Mouse (Mus musculus) G1E (cell line): ENCODE measurements around the gene Mettl22. TPM values are rescaled to one million over a fixed set of nuclear protein-coding genes. Genes with fewer than 3 reads are reported as not detected.

Experiments used
- ATAC-seq: 2 replicates; pipeline ENCODE4 v1.8.0; 2016; ENCODE audit warnings: mild to moderate bottlenecking; ENCODE audit not compliant: insufficient number of reproducible peaks, poor library complexity, low FRiP score, severe bottlenecking; ENCODE audit errors: extremely low read depth
- DNase-seq: peaks from one replicate; pipeline ENCODE4 v3.0.0; 2012; ENCODE audit warnings: low spot score
- H3K27me3 ChIP-seq: 2 replicates; pipeline ENCODE4 v1.6.1; 2012; ENCODE audit warnings: mild to moderate bottlenecking, low read length, inconsistent platforms; ENCODE audit not compliant: insufficient read depth
- H3K36me3 ChIP-seq: replicated peaks from 2 replicates; pipeline ENCODE3; 2012; ENCODE audit warnings: mild to moderate bottlenecking, inconsistent platforms
- H3K4me1 ChIP-seq: 2 replicates; pipeline ENCODE4 v1.6.1; 2012; ENCODE audit warnings: low read depth, low read length, inconsistent platforms, mixed read lengths; ENCODE audit not compliant: insufficient read depth
- H3K4me3 ChIP-seq: 2 replicates; pipeline ENCODE4 v1.5.1; 2012; ENCODE audit warnings: low read depth, mild to moderate bottlenecking, inconsistent platforms, low read length, moderate library complexity, mixed read lengths
- H3K9me3 ChIP-seq: replicated peaks from 2 replicates; pipeline ENCODE4 v1.6.1; 2012; ENCODE audit warnings: inconsistent platforms
- CTCF ChIP-seq: IDR thresholded peaks from 2 replicates; pipeline ENCODE4 v1.5.1; 2012; ENCODE audit warnings: low read depth, low read length, inconsistent platforms, mixed read lengths
- GATA1 ChIP-seq: IDR thresholded peaks from 2 replicates; pipeline ENCODE4 v1.6.1; 2012; ENCODE audit warnings: borderline replicate concordance, low read length, inconsistent platforms, mixed read lengths
- GATA2 ChIP-seq: IDR thresholded peaks from 2 replicates; pipeline ENCODE4 v1.6.1; 2012; ENCODE audit warnings: low read depth, low read length, inconsistent platforms, borderline replicate concordance
- POLR2AphosphoS5 ChIP-seq: IDR thresholded peaks from 2 replicates; pipeline ENCODE4 v1.6.1; 2012; ENCODE audit warnings: low read depth, low read length, inconsistent platforms; ENCODE audit not compliant: insufficient replicate concordance
- TAL1 ChIP-seq: conservative IDR thresholded peaks from 2 replicates; pipeline ENCODE4 v1.6.1; 2012; ENCODE audit warnings: low read depth, low read length, inconsistent platforms, mixed read lengths
- polyA plus RNA-seq: library from polyadenylated mRNA; stranded (reverse); fragments of >175 nt; gene quantifications from 2 replicates; pipeline ENCODE4 v1.2.3, GENCODE M21; 2012
- total RNA-seq, 2 experiments: library from RNA; stranded (forward) in 1 of 2; stranded (reverse) in 1 of 2; fragments of 200-1000 nt in 1 of 2; fragments of >200 nt in 1 of 2; fragmentation: Nextera tagmentation in 1 of 2; gene quantifications; 2 replicates each; pipeline ENCODE4 v1.2.3; 2014 to 2017

Gene Mettl22
- total and polyA plus RNA-seq, 3 experiments: 10.8 to 44.5 (median 31.8) TPM

DNA sequence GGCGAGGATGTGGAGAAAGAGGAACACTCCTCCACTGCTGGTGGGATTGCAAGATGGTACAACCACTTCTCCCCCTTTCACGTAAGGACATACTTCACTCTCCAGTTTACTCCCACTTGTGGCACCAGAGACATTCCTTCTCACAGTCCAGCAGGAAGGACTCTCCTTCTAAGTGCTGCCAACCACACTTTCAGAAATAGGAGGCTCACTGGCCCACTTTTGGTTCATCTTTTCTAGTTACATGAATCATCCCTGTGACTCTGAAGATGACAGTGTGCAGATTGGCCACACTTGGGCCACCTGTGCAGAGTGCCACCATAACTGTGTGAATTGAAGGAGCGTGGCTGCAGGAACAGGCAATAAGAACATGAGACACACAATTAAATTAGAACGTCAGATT is 41.1 kb upstream of the Mettl22 start:
- DNase-seq (no peak), ATAC-seq (no peak)
- no peaks in the 10 kb centered on the region for H3K9me3 ChIP-seq
- H3K4me1 ChIP-seq: no peaks in the 10 kb centered on the region
- H3K4me3 ChIP-seq: no peak overlapping the region
- H3K27me3 ChIP-seq: peaks cover 13% of the 10 kb centered on the region
- TF ChIP-seq GATA1: no peak
- TF ChIP-seq TAL1: no peak
- no peak for TF ChIP-seq CTCF
- TF ChIP-seq GATA2: no peak
- TF ChIP-seq POLR2AphosphoS5: no peak
- no peaks in the 10 kb centered on the region for H3K36me3 ChIP-seq

- no peak for ATAC-seq
- Histone ChIP-seq H3K4me1 (no peaks in the 10 kb centered on the region), H3K36me3 (no peaks in the 10 kb centered on the region), H3K9me3 (no peaks in the 10 kb centered on the region), H3K4me3 (no peak overlapping the region), H3K27me3 (peaks cover 10% of the 10 kb centered on the region)
- no peak for DNase-seq
- TF ChIP-seq GATA1 (no peak), CTCF (no peak), TAL1 (no peak), GATA2 (no peak), POLR2AphosphoS5 (no peak)
Observed at GRCm38 (mm10) chr16:8432616-8433015, 38.0 kb upstream of the Mettl22 start.

DNA sequence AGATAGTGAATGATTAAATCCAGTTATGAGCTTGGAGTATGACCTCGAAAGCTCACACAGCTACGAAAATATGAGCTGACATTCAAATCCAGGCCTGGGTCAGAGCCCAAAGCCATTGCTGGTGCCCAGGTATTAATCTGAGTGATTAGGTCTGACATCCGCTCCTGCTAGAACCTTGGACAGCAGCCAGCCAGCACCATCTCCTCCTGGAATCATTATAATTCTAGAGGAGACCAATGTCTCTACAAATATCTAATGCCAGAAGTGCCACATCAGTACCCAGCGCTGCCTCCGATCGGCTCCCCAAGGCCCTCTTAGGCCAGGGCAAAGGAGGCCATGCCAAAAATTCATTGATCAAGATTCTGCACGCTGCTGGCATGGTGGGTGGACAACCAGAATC is 25.7 kb upstream of the Mettl22 start:
- Histone ChIP-seq H3K36me3 (no peaks in the 10 kb centered on the region), H3K27me3 (peaks cover 10% of the 10 kb centered on the region), H3K9me3 (no peaks in the 10 kb centered on the region), H3K4me3 (no peak overlapping the region), H3K4me1 (no peaks in the 10 kb centered on the region)
- DNase-seq (no peak), ATAC-seq (no peak)
- no peak for TF ChIP-seq GATA2
- no peak for TF ChIP-seq POLR2AphosphoS5
- TF ChIP-seq CTCF: no peak
- TF ChIP-seq GATA1: no peak
- no peak for TF ChIP-seq TAL1

DNA sequence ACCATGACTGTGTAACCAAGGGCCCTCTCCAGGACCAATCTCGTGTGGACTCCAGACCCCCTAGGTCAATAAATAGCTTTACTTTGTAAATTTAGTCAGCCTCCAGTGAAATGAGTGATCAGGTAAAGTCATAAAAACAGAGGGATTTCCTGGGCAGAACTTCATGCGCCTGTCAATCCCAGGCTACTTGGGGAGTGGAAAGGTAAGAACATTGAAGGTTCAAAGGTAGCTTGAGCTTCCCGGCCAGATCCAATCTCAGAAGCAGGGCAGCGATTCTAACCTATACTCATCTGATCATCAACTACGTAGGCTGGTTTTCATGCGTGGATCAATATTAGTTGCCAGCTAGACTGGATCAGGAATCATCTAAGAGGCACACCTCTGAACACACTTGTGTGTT is 24.3 kb upstream of the Mettl22 start:
- Histone ChIP-seq H3K4me1 (no peaks in the 10 kb centered on the region), H3K36me3 (no peaks in the 10 kb centered on the region), H3K27me3 (peaks cover 10% of the 10 kb centered on the region), H3K9me3 (no peaks in the 10 kb centered on the region), H3K4me3 (no peak overlapping the region)
- ATAC-seq (no peak), DNase-seq (no peak)
- TF ChIP-seq TAL1 (no peak), POLR2AphosphoS5 (no peak), GATA1 (no peak), GATA2 (no peak), CTCF (no peak)

GRCm38 (mm10) chr16:8453301-8453700 is 17.3 kb upstream of the Mettl22 start:
- H3K27me3 ChIP-seq: peaks cover 22% of the 10 kb centered on the region
- DNase-seq (no peak), ATAC-seq (no peak)
- H3K4me1 ChIP-seq: peaks cover 5% of the 10 kb centered on the region; the same call in 1 of the 2 replicates
- H3K4me3 ChIP-seq: no peak overlapping the region
- TF ChIP-seq GATA2: no peak
- no peak for TF ChIP-seq POLR2AphosphoS5
- no peak for TF ChIP-seq CTCF
- TF ChIP-seq GATA1: no peak
- no peak for TF ChIP-seq TAL1
- H3K9me3 ChIP-seq: no peaks in the 10 kb centered on the region
- H3K36me3 ChIP-seq: no peaks in the 10 kb centered on the region

DNA sequence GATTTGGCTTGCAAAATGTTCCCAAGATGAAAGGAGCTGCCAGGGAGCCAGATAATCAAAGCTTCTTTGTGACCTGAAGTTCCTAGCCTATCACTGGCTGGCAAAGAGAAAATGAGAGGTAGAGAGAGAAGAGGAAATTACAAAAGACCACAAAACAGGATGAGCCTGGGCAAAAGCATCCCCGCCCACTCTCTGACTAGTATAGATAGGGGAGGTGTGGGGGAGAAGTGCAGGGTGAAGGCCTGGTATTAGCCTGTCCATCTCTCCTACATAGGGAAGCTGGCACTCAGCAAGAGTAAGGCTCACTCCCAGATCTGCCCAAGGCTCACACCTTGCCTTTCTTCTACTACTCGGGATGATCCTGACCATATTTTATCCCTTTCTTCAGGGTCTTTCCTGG is 15.4 kb upstream of the Mettl22 start:
- TF ChIP-seq CTCF: no peak
- no peak for TF ChIP-seq GATA2
- no peak for TF ChIP-seq TAL1
- no peak for TF ChIP-seq GATA1
- no peak for TF ChIP-seq POLR2AphosphoS5
- ATAC-seq: 0 out of 2 replicates have a peak, but pooled peaks have one; percentile 22
- peaks cover 22% of the 10 kb centered on the region for H3K27me3 ChIP-seq
- no peak for DNase-seq
- no peaks in the 10 kb centered on the region for H3K36me3 ChIP-seq
- no peaks in the 10 kb centered on the region for H3K9me3 ChIP-seq
- H3K4me1 ChIP-seq: peaks cover 5% of the 10 kb centered on the region; the same call in 1 of the 2 replicates
- H3K4me3 ChIP-seq: no peak overlapping the region

DNA sequence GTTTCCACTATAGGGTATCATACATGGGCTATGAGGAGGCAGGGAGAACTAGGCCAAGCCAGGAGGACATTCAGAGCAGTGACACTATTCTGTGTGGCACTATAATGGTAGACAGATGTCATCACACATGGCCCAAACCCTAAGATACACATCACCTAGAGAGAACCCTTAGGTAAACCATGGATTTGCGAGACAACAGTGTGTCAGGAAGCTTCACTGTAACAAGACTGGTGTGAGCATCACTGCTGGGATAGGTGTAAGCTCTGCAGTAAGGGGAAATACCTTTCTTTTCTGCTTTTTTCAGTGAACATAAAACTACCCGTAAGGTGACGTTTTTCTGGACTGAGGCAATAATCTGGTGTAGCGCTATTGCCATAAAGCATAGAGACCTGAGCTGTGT is 12.2 kb upstream of the Mettl22 start:
- TF ChIP-seq GATA2 (no peak), GATA1 (no peak), CTCF (no peak), TAL1 (no peak), POLR2AphosphoS5 (no peak)
- DNase-seq (no peak), ATAC-seq (no peak)
- peaks cover 17% of the 10 kb centered on the region for H3K27me3 ChIP-seq
- no peaks in the 10 kb centered on the region for H3K9me3 ChIP-seq
- no peak overlapping the region for H3K4me3 ChIP-seq
- peaks cover 5% of the 10 kb centered on the region; the same call in 1 of the 2 replicates for H3K4me1 ChIP-seq
- H3K36me3 ChIP-seq: no peaks in the 10 kb centered on the region
